ENCODE assay signal across 8 mouse cellular contexts in genomic region chr6:147268143-147268790, GRCm38 (mm10). TPM values are rescaled to one million over a fixed set of nuclear protein-coding genes. Genes with fewer than 3 reads are reported as not detected.
DNase-seq lines count a peak whose midpoint lies in the region; ATAC-seq and TF ChIP-seq lines count a peak whose summit lies in the region.

No protein-coding gene starts in this region.

- no peaks in the 10 kb centered on the region; the same call in 1 of the 2 replicates for H3K4me1 ChIP-seq in thymus, adult 2 months (replicated peaks; ENCODE audit: control insufficient read depth, insufficient read depth, low read length)
- H3K4me1 ChIP-seq in limb, embryonic 10.5 days: peaks cover 23% of the 10 kb centered on the region

- DNase-seq in gastrocnemius, postnatal 10 days: peak; percentile 31
- no peak for DNase-seq in gastrocnemius, adult 18-20 months (ENCODE audit: low spot score)
- peak; percentile 16 for DNase-seq in thymus, postnatal 4 days
- no peak for DNase-seq in thymus, adult 2 months
- DNase-seq in limb, embryonic 10.5 days (ENCODE audit: low spot score): peak; percentile 72
- DNase-seq in ovary, postnatal 14 days (ENCODE audit: low spot score): peak; percentile 11

- TF ChIP-seq POLR2A in thymus, adult 2 months (IDR thresholded peaks at IDR 0.05; ENCODE audit: control insufficient read depth, extremely low read depth, insufficient read depth, low read length, poor library complexity): no peak

- no peak for TF ChIP-seq CTCF in thymus, adult 2 months (IDR thresholded peaks at IDR 0.05; ENCODE audit: borderline replicate concordance, control insufficient read depth, extremely low read depth, insufficient read depth, low read length, poor library complexity)

- WGBS in thymus, adult 2 months: 8% methylated on average over 19 of the region's 19 CpGs
- WGBS in limb, embryonic 10.5 days: 3% methylated on average over 19 of the region's 19 CpGs

- H3K36me3 ChIP-seq in thymus, adult 2 months (ENCODE audit: control insufficient read depth, insufficient read depth, low read length): no peaks in the 10 kb centered on the region
- H3K36me3 ChIP-seq in limb, embryonic 10.5 days: no peaks in the 10 kb centered on the region

- no peak overlapping the region for H3K27ac ChIP-seq in thymus, adult 2 months (ENCODE audit: control insufficient read depth, insufficient read depth, low read length)
- no peak overlapping the region for H3K27ac ChIP-seq in limb, embryonic 10.5 days

- no peak overlapping the region for H3K4me3 ChIP-seq in thymus, adult 2 months (ENCODE audit: control insufficient read depth, insufficient read depth, low read length)
- peak overlapping the region; percentile 20 for H3K4me3 ChIP-seq in limb, embryonic 10.5 days

- ATAC-seq in monocyte, adult 5-6 weeks (replicated peaks; ENCODE audit: insufficient number of reproducible peaks, low FRiP score, low TSS enrichment, poor library complexity, severe bottlenecking): no peak
- ATAC-seq in cerebellum, adult (ENCODE audit: insufficient number of reproducible peaks, low FRiP score, low TSS enrichment): no peak

- peaks cover 6% of the 10 kb centered on the region; the same call in 1 of the 2 replicates for H3K27me3 ChIP-seq in thymus, adult 2 months (ENCODE audit: control insufficient read depth, insufficient read depth, low read length)
- peaks cover 78% of the 10 kb centered on the region for H3K27me3 ChIP-seq in limb, embryonic 10.5 days (ENCODE audit: low read depth, poor library complexity, severe bottlenecking)

- H3K9me3 ChIP-seq in limb, embryonic 10.5 days (replicated peaks): no peaks in the 10 kb centered on the region

RNA-seq across cellular contexts. Expression of gene Pthlh, which starts 4.3 kb away (rescaled TPM):
- 1 to 10 TPM; 3.0 to 3.1 TPM for total RNA-seq in gastrocnemius, postnatal 10 days (2021)
- total RNA-seq in gastrocnemius, adult 18-20 months (2021): 1 to 10 TPM in 1 of 2 experiments, under 1 TPM in 1; 0.64 to 2.6 TPM
- polyA plus RNA-seq in thymus, adult 2 months (2012; rRNA removed): 2.4 and 3.3 TPM in 2 replicates
- polyA plus RNA-seq in limb, embryonic 10.5 days (2016; fragmentation: Nextera tagmentation; extraction: Ambion mirVana): 0.39 and 0.71 TPM in 2 replicates
- not detected in 3 replicates for total RNA-seq in monocyte, adult 5-6 weeks (2017)

Comparison
In these comparisons a context has a peak if more than half of its experiments do, and no peak if none do; other contexts are left out.
1. DNase-seq: peak in gastrocnemius, postnatal 10 days (single experiment), thymus, postnatal 4 days (single experiment), limb, embryonic 10.5 days (single experiment) and ovary, postnatal 14 days (single experiment); none in gastrocnemius, adult 18-20 months (single experiment) and thymus, adult 2 months (single experiment).